Mouse (Mus musculus): ENCODE results near the gene Dbx2. TPM values are rescaled to one million over a fixed set of nuclear protein-coding genes. Genes with fewer than 3 reads are reported as not detected.

Dbx2 gene
- 0.77 and 2.1 TPM in 2 replicates for polyA plus RNA-seq (2012; rRNA removed)

- no peak for DNase-seq (ENCODE audit: low read depth)
- no peak for TF ChIP-seq CTCF (IDR thresholded peaks at IDR 0.05; ENCODE audit: borderline replicate concordance, extremely low read depth, insufficient read depth, insufficient read length)
- TF ChIP-seq POLR2A (IDR thresholded peaks at IDR 0.05; ENCODE audit: borderline replicate concordance, extremely low read depth, insufficient read depth, insufficient read length, poor library complexity, severe bottlenecking), result no peak
Measured at GRCm38 (mm10) chr15:95655860-95656259, at the start of gene Dbx2. TSS of gene Dbx2 (minus strand) at chr15:95655960.

- TF ChIP-seq POLR2A (IDR thresholded peaks at IDR 0.05; ENCODE audit: borderline replicate concordance, extremely low read depth, insufficient read depth, insufficient read length, poor library complexity, severe bottlenecking), result no peak
- TF ChIP-seq CTCF (IDR thresholded peaks at IDR 0.05; ENCODE audit: borderline replicate concordance, extremely low read depth, insufficient read depth, insufficient read length), result no peak
- peak; percentile 62 for DNase-seq (ENCODE audit: low read depth)
Measured at GRCm38 (mm10) chr15:95702206-95702605, 46.4 kb upstream of the Dbx2 start.

GRCm38 (mm10) chr15:95701573-95701972, 45.8 kb upstream of the Dbx2 start:
- peak; percentile 59 for DNase-seq (ENCODE audit: low read depth)
- no peak for TF ChIP-seq POLR2A (IDR thresholded peaks at IDR 0.05; ENCODE audit: borderline replicate concordance, extremely low read depth, insufficient read depth, insufficient read length, poor library complexity, severe bottlenecking)
- TF ChIP-seq CTCF (IDR thresholded peaks at IDR 0.05; ENCODE audit: borderline replicate concordance, extremely low read depth, insufficient read depth, insufficient read length), result no peak

GRCm38 (mm10) chr15:95699371-95699770, 43.6 kb upstream of the Dbx2 start:
- no peak for TF ChIP-seq CTCF (IDR thresholded peaks at IDR 0.05; ENCODE audit: borderline replicate concordance, extremely low read depth, insufficient read depth, insufficient read length)
- TF ChIP-seq POLR2A (IDR thresholded peaks at IDR 0.05; ENCODE audit: borderline replicate concordance, extremely low read depth, insufficient read depth, insufficient read length, poor library complexity, severe bottlenecking), result no peak
- DNase-seq (ENCODE audit: low read depth), result peak; percentile 34

- TF ChIP-seq CTCF (IDR thresholded peaks at IDR 0.05; ENCODE audit: borderline replicate concordance, extremely low read depth, insufficient read depth, insufficient read length) (no peak), POLR2A (IDR thresholded peaks at IDR 0.05; ENCODE audit: borderline replicate concordance, extremely low read depth, insufficient read depth, insufficient read length, poor library complexity, severe bottlenecking) (no peak)
- peak; percentile 46 for DNase-seq (ENCODE audit: low read depth)
Measured at GRCm38 (mm10) chr15:95693759-95694158, 38.0 kb upstream of the Dbx2 start.

- peak; percentile 56 for DNase-seq (ENCODE audit: low read depth)
- TF ChIP-seq POLR2A (IDR thresholded peaks at IDR 0.05; ENCODE audit: borderline replicate concordance, extremely low read depth, insufficient read depth, insufficient read length, poor library complexity, severe bottlenecking) (no peak), CTCF (IDR thresholded peaks at IDR 0.05; ENCODE audit: borderline replicate concordance, extremely low read depth, insufficient read depth, insufficient read length) (no peak)
Measured at GRCm38 (mm10) chr15:95691594-95691993, 35.8 kb upstream of the Dbx2 start.

GRCm38 (mm10) chr15:95691129-95691528, 35.4 kb upstream of the Dbx2 start:
- TF ChIP-seq CTCF (IDR thresholded peaks at IDR 0.05; ENCODE audit: borderline replicate concordance, extremely low read depth, insufficient read depth, insufficient read length) (no peak), POLR2A (IDR thresholded peaks at IDR 0.05; ENCODE audit: borderline replicate concordance, extremely low read depth, insufficient read depth, insufficient read length, poor library complexity, severe bottlenecking) (no peak)
- DNase-seq (ENCODE audit: low read depth), result peak; percentile 61

GRCm38 (mm10) chr15:95682620-95683019, 26.9 kb upstream of the Dbx2 start:
- no peak for DNase-seq (ENCODE audit: low read depth)

GRCm38 (mm10) chr15:95675645-95676044, 19.9 kb upstream of the Dbx2 start:
- TF ChIP-seq POLR2A (IDR thresholded peaks at IDR 0.05; ENCODE audit: borderline replicate concordance, extremely low read depth, insufficient read depth, insufficient read length, poor library complexity, severe bottlenecking) (no peak), CTCF (IDR thresholded peaks at IDR 0.05; ENCODE audit: borderline replicate concordance, extremely low read depth, insufficient read depth, insufficient read length) (no peak)
- no peak for DNase-seq (ENCODE audit: low read depth)

More at GRCm38 (mm10) chr15:95682620-95683019, 26.9 kb upstream of the Dbx2 start:
- TF ChIP-seq POLR2A (IDR thresholded peaks at IDR 0.05; ENCODE audit: borderline replicate concordance, extremely low read depth, insufficient read depth, insufficient read length, poor library complexity, severe bottlenecking) (no peak), CTCF (IDR thresholded peaks at IDR 0.05; ENCODE audit: borderline replicate concordance, extremely low read depth, insufficient read depth, insufficient read length) (no peak)

- TF ChIP-seq POLR2A (IDR thresholded peaks at IDR 0.05; ENCODE audit: borderline replicate concordance, extremely low read depth, insufficient read depth, insufficient read length, poor library complexity, severe bottlenecking) (no peak), CTCF (IDR thresholded peaks at IDR 0.05; ENCODE audit: borderline replicate concordance, extremely low read depth, insufficient read depth, insufficient read length) (no peak)
- DNase-seq (ENCODE audit: low read depth), result no peak
Measured at GRCm38 (mm10) chr15:95675176-95675575, 19.4 kb upstream of the Dbx2 start.

- DNase-seq (ENCODE audit: low read depth), result peak; percentile 88
- no peak for TF ChIP-seq POLR2A (IDR thresholded peaks at IDR 0.05; ENCODE audit: borderline replicate concordance, extremely low read depth, insufficient read depth, insufficient read length, poor library complexity, severe bottlenecking)
Measured at GRCm38 (mm10) chr15:95667209-95667608, 11.4 kb upstream of the Dbx2 start.

GRCm38 (mm10) chr15:95665002-95665401, 9.2 kb upstream of the Dbx2 start:
- DNase-seq (ENCODE audit: low read depth), result no peak
- no peak for TF ChIP-seq POLR2A (IDR thresholded peaks at IDR 0.05; ENCODE audit: borderline replicate concordance, extremely low read depth, insufficient read depth, insufficient read length, poor library complexity, severe bottlenecking)
- no peak for TF ChIP-seq CTCF (IDR thresholded peaks at IDR 0.05; ENCODE audit: borderline replicate concordance, extremely low read depth, insufficient read depth, insufficient read length)
